Mouse (Mus musculus): Measurements from ENCODE around the gene Snx20.

The Snx20 gene

GRCm38 (mm10) chr8:88642734-88643564 lies 7.0 kb upstream of the Snx20 start:
- DNase-seq, result no peak

DNA sequence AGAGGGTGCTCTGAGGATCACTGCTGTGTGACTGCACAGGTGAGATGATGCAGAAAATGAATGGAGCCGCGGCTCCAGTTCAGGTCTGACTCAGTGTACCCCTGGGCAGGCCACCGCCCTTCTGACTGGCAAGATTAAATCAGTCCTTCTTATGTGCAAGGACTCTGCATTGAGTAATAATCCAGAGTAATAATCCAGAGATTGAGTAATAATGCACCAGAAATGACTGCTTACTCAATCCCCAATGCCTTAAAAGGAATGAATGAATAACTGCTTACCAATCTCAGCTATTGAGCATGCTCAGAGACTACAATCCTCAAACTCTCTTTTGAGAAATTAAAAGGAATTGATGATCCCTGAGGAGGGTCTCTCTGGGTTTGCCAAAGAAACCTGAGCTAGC lies 3.0 kb upstream of the Snx20 start:
- no peak for DNase-seq

DNA sequence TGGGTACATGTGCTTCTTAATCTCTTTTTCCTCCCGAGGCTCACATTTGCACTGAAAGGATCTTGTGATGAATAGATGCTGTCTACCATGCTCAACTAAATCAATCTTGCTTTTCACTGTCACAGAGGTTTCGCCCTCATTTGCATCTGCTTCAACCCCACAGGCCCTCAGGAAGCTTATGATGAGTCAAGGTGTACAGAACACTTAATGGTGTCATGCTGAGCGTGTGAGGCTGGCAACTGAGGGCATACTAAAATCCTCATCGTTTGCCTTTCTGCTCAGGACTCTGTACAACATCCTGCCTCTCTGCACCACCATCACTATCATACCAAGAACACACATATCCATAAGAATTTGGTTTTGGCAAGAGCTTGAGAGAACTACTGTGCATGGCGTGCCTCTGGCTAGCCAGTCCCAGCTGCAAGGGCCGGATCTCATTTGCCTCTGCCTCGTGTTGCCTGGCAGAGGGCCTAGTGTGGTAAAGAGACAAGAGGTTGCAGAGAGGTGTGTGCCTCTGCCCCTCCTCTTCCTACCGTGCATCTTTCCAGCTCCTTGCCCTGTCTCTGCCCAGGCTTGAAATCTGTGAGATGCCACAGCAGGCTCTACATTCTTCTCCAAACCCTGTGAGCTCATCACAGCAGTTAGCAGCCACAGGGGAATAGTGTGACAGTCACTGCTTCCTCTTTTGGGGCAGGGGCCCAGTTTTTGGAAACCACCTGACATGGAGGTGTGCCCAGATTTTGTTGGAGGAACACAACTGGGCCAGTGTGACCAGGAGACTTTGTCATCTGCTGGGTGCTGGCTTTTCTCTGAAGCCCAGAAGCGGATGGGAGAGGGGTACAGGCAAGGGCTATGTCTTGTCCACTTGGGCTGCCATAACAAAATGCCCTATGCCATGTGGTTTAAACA lies 1.4 kb upstream of the Snx20 start:
- DNase-seq, result no peak

DNA sequence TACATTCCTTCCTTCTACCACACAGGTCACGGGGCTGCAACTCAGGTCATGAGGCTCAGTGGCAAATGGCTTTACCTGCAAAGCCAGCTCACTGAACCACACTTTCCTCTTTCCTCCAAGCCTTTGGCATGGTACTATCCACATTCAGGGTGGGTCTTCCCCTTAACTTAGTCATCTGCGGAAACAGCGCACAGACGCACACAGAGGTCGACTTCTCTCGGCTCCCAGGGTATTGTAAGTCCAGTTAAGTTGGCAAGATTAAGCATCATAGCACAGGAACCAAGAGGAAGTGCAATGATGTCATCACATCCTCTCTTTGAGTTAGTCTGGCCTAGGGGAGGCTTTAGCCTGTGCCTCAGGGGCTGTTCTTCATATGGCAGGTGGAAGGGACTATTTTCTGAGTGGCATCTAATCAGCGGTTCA lies 2.6 kb downstream of the Snx20 start:
- DNase-seq, result no peak

- peak; percentile 50 for DNase-seq
Measured at GRCm38 (mm10) chr8:88631081-88631480, 4.8 kb downstream of the Snx20 start.

- DNase-seq, result no peak
Measured at GRCm38 (mm10) chr8:88630225-88630624, 5.7 kb downstream of the Snx20 start.

DNA sequence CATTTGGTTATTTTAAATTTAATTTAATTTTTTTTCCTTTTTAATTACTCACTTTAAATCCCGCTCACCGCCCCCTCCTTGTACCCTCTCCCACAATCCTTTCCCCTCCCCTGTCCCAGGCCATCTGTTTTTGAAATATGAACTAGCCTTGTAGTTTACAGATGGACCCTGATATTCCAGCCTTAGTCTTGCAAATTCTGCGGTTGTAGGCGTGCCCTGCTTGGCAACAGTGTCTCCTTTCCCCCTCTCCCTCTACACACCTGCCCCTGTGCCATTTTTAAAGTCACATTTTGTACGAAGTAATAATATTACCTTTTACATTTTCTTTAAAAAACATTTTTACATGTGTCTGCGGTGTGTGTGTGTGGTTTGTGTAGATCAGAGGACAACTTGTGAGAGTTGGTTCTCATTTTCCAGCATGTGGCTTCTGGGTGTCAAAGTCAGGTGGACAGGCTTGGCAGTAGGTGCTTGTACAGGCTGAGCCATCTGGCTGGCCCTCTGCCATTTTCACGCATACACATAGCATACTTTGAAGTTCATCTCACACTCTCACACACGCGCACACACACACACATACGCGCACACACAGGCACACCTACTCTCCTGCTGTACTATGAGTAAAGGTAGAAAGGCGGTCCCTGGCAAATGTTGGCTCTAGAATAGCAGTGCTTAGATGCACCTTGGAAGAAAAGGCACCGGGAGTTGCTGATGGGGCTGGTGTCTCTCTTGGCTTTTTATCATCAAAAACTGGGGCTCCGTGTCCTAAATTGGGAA lies 7.7 kb downstream of the Snx20 start:
- DNase-seq, result no peak

DNA sequence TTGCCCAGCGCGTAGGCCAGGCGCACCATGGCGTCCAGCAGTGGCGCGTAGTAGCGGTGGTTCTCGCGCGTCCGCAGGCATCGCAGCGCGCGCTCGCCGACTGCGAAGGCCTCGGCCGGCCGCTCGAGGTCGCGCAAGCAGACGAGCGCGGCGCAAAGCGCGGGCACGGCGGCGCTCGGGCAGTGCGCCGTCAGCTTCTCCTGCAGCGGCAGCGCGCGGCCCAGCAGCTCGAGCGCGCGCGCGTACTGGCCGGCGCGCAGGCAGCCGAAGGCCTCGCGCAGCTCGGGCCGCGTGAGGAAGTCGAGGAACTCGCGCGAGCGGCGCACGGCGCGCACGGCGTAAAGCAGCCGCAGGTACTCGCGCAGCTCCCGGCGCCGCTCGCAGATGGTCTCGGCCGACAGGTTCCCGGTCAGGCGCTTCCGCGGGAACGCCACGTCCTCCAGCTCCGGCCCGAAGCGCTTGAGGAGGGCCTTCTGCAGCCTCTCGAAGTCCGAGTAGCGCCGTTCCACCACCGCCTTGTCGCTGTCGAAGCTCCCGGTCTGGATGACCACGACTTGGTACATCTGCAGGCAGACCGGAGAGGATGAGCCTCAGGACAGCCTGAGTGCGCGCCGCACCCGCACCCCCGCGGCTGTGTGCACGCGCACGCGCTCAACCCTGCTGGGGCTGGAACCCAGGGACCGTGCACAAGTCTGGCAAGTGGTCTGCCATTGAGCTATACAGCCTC lies 8.5 kb downstream of the Snx20 start:
- DNase-seq, result peak; percentile 82

GRCm38 (mm10) chr8:88626940-88627264 lies 9.0 kb downstream of the Snx20 start:
- no peak for DNase-seq

DNA sequence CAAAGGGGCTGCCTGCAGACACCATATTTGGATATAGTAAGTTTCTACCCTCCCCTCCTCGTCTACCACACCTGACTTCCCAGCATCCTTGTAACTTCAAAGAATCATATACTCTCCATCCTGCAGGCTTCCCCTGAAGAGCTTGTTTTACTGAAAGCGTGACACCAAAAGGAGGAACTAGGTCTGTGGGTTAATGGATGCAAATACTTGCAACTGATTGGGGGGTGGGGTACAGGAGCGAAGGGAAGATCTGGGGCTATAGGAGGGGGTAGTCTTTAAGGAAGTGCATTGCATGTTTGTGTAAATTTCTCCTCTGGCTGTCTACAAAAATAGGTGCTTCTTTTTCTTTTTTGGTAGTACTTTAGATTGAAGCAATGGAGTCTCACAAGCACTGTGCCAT lies 9.5 kb downstream of the Snx20 start:
- no peak for DNase-seq

- DNase-seq, result no peak
Measured at GRCm38 (mm10) chr8:88624276-88624675, 11.7 kb downstream of the Snx20 start.

DNA sequence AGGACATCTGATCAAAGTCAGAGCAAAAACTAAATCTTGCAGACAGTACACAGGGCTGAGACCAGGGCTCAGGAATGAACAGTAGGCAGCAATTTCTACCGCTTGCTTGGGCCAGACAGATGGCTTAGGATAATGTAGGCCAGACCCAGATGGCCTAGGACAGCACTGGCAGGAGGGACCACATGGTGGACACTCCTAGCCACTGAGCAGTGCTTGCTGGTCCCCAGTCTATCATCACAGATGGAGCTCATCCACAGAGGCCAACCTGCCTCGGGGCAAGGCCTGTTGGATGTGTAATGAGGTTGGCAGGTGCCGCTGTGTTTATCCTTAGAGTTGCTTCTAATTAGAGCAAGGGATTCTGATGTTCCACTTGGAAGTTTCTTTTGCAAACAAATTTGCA lies 12.6 kb downstream of the Snx20 start:
- no peak for DNase-seq

- peak; percentile 84 for DNase-seq
Measured at GRCm38 (mm10) chr8:88621408-88621807, 14.5 kb downstream of the Snx20 start.

DNA sequence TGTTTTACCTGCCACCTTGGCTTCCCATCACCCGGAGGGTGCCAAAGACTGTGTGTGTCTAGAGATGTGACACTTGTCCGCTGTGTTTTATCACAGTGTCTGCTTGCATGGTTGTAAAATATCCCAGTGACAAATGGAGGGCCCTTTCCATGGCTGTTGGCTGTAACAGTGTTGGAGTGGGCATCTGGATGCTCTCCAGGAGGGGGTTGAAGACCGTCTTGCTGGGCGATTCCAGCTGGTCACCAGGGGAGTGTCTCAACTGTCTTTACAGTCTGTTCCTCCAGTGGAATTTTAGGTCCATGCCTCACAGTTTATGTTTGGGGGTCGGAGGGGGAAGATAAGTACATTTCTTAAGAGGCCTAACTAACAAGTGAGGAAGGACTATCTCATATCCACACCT lies 15.0 kb downstream of the Snx20 start:
- no peak for DNase-seq

DNA sequence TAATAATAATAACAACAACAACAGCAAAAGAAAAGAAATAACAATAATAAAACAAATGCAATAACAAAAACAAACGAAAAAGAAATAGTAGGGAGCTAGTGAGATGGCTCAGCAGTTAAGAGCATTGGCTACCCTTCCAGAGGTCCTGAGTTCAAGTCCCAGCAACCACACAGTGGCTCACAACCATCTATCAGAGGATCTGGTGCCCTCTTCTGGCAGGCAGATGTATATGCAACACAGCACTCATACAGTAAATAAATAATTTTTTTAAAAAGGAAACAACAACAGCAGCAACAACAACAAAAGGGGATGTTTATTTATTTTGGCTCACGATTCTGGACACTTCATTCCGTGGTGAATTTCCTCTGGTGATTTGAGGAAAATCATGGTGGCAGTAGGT lies 16.4 kb downstream of the Snx20 start:
- peak; percentile 72 for DNase-seq

GRCm38 (mm10) chr8:88618612-88619011 lies 17.3 kb downstream of the Snx20 start:
- DNase-seq, result no peak

DNA sequence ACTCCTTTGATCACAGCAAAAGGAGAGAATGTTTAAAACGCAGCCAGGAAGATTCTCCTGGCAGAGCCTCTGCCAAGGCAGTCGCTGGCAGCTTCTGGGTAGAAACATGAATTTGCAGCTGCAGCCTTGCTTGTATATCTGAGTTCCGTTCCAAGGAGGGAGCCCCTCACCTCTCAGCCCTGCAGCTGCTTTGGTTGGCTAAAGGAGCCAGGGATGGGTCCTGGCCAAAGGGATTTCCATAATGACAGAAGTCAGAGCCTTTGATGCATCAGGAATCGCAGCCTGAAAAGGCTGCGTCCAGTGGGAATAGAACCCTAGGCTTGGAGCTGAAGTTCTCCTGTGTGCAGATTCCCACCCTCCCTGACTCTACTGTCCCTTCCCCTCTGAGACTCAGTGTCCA lies 20.9 kb downstream of the Snx20 start:
- DNase-seq, result no peak

DNA sequence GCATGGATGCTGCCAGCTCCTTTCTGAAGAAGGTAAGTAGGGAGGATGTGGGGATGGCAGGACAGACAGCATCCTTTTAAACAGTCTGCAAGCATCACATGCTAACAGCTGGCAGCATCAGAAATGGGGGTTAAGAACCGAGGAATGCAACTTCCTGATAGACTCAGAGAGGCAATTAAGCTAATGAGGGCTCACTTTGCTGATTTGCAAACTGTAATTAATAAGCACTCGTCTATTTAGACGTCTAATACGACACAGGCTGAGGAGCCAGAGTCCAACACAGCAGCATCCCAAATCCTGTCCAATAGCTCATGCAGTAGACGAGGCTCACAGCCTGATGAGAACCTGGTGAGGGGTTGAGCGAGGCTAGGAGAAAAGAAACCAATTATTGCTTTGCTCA lies 25.7 kb downstream of the Snx20 start:
- no peak for DNase-seq

DNA sequence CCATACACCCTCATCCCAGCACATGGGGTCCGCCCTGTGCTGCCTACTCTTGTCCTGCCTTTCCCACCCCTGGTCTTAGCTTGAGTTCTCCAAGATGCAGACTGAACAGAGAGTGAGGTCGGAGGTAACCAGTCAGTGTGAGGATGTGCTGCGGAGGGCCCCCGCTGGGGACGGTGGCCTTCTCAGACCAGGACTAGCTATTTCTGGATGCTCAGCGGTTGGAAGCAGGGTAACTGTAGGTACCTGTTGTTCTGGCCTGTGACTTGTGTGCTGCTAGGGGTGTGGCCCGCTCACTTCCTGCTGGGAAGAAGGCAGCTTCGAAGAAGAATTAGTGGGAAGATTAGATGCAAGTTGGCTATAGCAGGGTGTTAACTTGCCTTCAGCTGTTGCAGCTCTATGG lies 26.9 kb downstream of the Snx20 start:
- DNase-seq, result no peak

DNA sequence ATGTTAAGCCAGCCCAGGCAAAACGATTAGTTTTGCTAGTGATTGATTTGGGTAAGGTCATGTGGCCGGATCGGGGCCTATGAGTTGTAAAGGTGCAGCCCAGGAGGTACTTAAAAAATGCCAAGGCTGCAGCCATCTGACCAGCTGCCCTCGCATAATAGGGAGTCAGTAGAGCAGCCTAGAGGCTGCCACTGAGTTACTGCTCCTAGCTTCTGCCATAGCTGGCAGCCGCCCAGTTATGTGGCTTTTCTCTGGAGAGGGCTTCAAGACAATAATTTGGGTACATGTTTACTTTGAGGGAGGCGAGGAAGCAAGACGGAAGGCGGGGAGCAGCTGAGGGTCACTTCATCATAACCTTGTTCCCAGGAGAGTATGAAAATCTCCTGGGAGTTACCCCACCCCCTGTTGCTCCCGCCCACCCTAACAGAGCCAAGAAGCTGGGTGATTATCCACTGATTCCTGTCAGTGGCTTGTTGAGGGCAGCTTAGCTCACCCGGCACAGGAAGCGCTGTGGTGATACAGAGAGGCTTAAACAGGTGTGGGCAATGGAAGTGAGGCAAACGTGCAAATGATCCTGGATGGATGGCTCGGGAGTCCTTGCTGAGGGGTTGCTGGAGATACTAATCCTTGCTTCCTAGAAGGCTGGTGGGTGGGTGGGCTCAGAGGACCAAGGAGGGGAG lies 30.4 kb downstream of the Snx20 start:
- DNase-seq, result no peak

GRCm38 (mm10) chr8:88604065-88605038 lies 31.6 kb downstream of the Snx20 start:
- DNase-seq, result peak; percentile 83
